Mouse (Mus musculus): ENCODE results near the gene Pi4ka.
"Not testable (repeated sequence)": the region's sequence is repeated elsewhere in the genome, so short reads cannot be mapped to it uniquely, and the experiment has no call there.

Pi4ka gene

GRCm38 (mm10) chr16:17231523-17231922, 174.6 kb downstream of the Pi4ka start:
- DNase-seq = not testable (repeated sequence)
